17 mouse cellular contexts compared by ENCODE assay signal in genomic region chr6:47904361-47904760, GRCm38 (mm10). TPM values are rescaled to one million over a fixed set of nuclear protein-coding genes. Genes with fewer than 3 reads are reported as not detected.
DNase-seq lines count a peak whose midpoint lies in the region; ATAC-seq and TF ChIP-seq lines count a peak whose summit lies in the region.
"Had no signal": no experiment of that assay in that cellular context is flagged by ENCODE, and none has a peak within 500 bp of the region (broad histone marks: within the 10 kb centered on the region; RNA-seq: fewer than 3 reads in every experiment).

No protein-coding gene starts in this region.

- WGBS in heart, embryonic 11.5 days (ENCODE audit: insufficient replicate concordance), result 40% methylated on average over 19 of the region's 19 CpGs
- 24% methylated on average over 19 of the region's 19 CpGs for WGBS in midbrain, embryonic 10.5 days
- 33% methylated on average over 19 of the region's 19 CpGs for WGBS in midbrain, embryonic 13.5 days
- WGBS in limb, embryonic 10.5 days, result 19% methylated on average over 19 of the region's 19 CpGs
- WGBS in cerebellum, adult 2 months, result 79% methylated on average over 19 of the region's 19 CpGs

- no peak for TF ChIP-seq POLR2A in cerebellum, adult 2 months (IDR thresholded peaks at IDR 0.05; ENCODE audit: borderline replicate concordance, insufficient read depth, low read length)

- no peaks in the 10 kb centered on the region for H3K4me1 ChIP-seq in heart, embryonic 11.5 days (ENCODE audit: control insufficient read depth, insufficient read depth, low read length)
- H3K4me1 ChIP-seq in midbrain, embryonic 10.5 days, result peaks cover 7% of the 10 kb centered on the region
- no peaks in the 10 kb centered on the region for H3K4me1 ChIP-seq in midbrain, embryonic 13.5 days (replicated peaks)
- H3K4me1 ChIP-seq in limb, embryonic 10.5 days, result peaks cover 7% of the 10 kb centered on the region
- H3K4me1 ChIP-seq in cerebellum, adult 2 months (ENCODE audit: control insufficient read depth, insufficient read depth, low read length), result peaks cover 4% of the 10 kb centered on the region
- H3K4me1 ChIP-seq: neural tube, embryonic 13.5 days had no signal

- no peak for TF ChIP-seq CTCF in cerebellum, adult 2 months (IDR thresholded peaks at IDR 0.05; ENCODE audit: borderline replicate concordance, insufficient read depth, low read depth, low read length)

- peak; percentile 8 for DNase-seq in embryo, embryonic 10.5 days (ENCODE audit: low spot score)
- DNase-seq in embryo, embryonic 10 days (ENCODE audit: low spot score), result no peak
- no peak for DNase-seq in heart, adult 18-20 months
- DNase-seq in midbrain, embryonic 10.5 days (ENCODE audit: low spot score), result no peak
- DNase-seq in limb, embryonic 10.5 days (ENCODE audit: low spot score), result peak; percentile 37
- DNase-seq in cerebellum, adult 2 months, result no peak
- DNase-seq: gastrocnemius, adult 2 months; kidney, adult 8-10 months; kidney, postnatal 14 days; lung, postnatal 10 days; right cerebral cortex, postnatal 14 days had no signal

- peak overlapping the region; percentile 30 for H3K4me3 ChIP-seq in heart, embryonic 11.5 days (ENCODE audit: low read depth, low read length)
- H3K4me3 ChIP-seq in midbrain, embryonic 10.5 days, result peak overlapping the region; percentile 29
- no peak overlapping the region for H3K4me3 ChIP-seq in midbrain, embryonic 13.5 days (replicated peaks)
- H3K4me3 ChIP-seq in limb, embryonic 10.5 days, result peak overlapping the region; percentile 21; the same call in 1 of the 2 replicates
- no peak overlapping the region for H3K4me3 ChIP-seq in cerebellum, adult 2 months (replicated peaks; ENCODE audit: insufficient read depth, low read depth, low read length)
- H3K4me3 ChIP-seq: gastrocnemius, adult 2 months; left cerebral cortex, adult 2 months; neural tube, embryonic 13.5 days had no signal

- H3K27me3 ChIP-seq in heart, embryonic 11.5 days (ENCODE audit: control insufficient read depth, insufficient read depth, low read length), result peaks cover 36% of the 10 kb centered on the region
- peaks cover 43% of the 10 kb centered on the region for H3K27me3 ChIP-seq in midbrain, embryonic 10.5 days (ENCODE audit: low read depth, poor library complexity, severe bottlenecking)
- H3K27me3 ChIP-seq in midbrain, embryonic 13.5 days, result peaks cover 16% of the 10 kb centered on the region
- peaks cover 45% of the 10 kb centered on the region for H3K27me3 ChIP-seq in limb, embryonic 10.5 days (ENCODE audit: low read depth, poor library complexity, severe bottlenecking)
- H3K27me3 ChIP-seq in cerebellum, adult 2 months (ENCODE audit: control insufficient read depth, insufficient read depth, low read length), result no peaks in the 10 kb centered on the region

- H3K9me3 ChIP-seq in heart, embryonic 11.5 days (replicated peaks; ENCODE audit: control insufficient read depth, low read length), result peaks cover 2% of the 10 kb centered on the region
- H3K9me3 ChIP-seq in midbrain, embryonic 10.5 days (replicated peaks), result no peaks in the 10 kb centered on the region; the same call in 1 of the 2 replicates
- H3K9me3 ChIP-seq in midbrain, embryonic 13.5 days, result no peaks in the 10 kb centered on the region
- H3K9me3 ChIP-seq in limb, embryonic 10.5 days (replicated peaks), result no peaks in the 10 kb centered on the region; the same call in 1 of the 2 replicates
- H3K9me3 ChIP-seq: neural tube, embryonic 13.5 days had no signal

- H3K4me2 ChIP-seq in heart, embryonic 11.5 days, result peak overlapping the region; percentile 55
- no peak overlapping the region for H3K4me2 ChIP-seq in midbrain, embryonic 13.5 days (replicated peaks)
- H3K4me2 ChIP-seq: neural tube, embryonic 13.5 days had no signal

- peaks cover 40% of the 10 kb centered on the region for H3K36me3 ChIP-seq in heart, embryonic 11.5 days (ENCODE audit: control insufficient read depth, insufficient read depth, low read length)
- H3K36me3 ChIP-seq in midbrain, embryonic 10.5 days, result peaks cover 93% of the 10 kb centered on the region
- H3K36me3 ChIP-seq in midbrain, embryonic 13.5 days, result peaks cover 83% of the 10 kb centered on the region
- peaks cover 87% of the 10 kb centered on the region for H3K36me3 ChIP-seq in limb, embryonic 10.5 days

- no peak overlapping the region for H3K27ac ChIP-seq in heart, embryonic 11.5 days (ENCODE audit: low read depth, low read length)
- H3K27ac ChIP-seq in midbrain, embryonic 10.5 days (replicated peaks), result no peak overlapping the region
- no peak overlapping the region for H3K27ac ChIP-seq in midbrain, embryonic 13.5 days
- no peak overlapping the region for H3K27ac ChIP-seq in limb, embryonic 10.5 days
- no peak overlapping the region for H3K27ac ChIP-seq in cerebellum, adult 2 months (ENCODE audit: insufficient read depth, low read length)
- H3K27ac ChIP-seq: gastrocnemius, adult 2 months; left cerebral cortex, adult 2 months; neural tube, embryonic 13.5 days had no signal

- H3K9ac ChIP-seq in heart, embryonic 11.5 days (ENCODE audit: low read depth, low read length), result no peak overlapping the region
- no peak overlapping the region for H3K9ac ChIP-seq in midbrain, embryonic 13.5 days (replicated peaks)
- H3K9ac ChIP-seq: liver, postnatal 0 days; neural tube, embryonic 13.5 days had no signal

- no peak for ATAC-seq in heart, embryonic 11.5 days (replicated peaks; ENCODE audit: insufficient number of reproducible peaks, low FRiP score, low TSS enrichment)
- no peak for ATAC-seq in midbrain, embryonic 13.5 days
- ATAC-seq: activated CD4-positive, CD25-positive, alpha-beta regulatory T cell, adult 4 months had no signal

RNA-seq across cellular contexts. Expression of gene Zfp212, which starts 15.9 kb away (rescaled TPM):
- polyA plus RNA-seq in heart, embryonic 11.5 days (2014; fragmentation: Nextera tagmentation; extraction: Ambion mirVana), result 6.9 and 7.7 TPM in 2 replicates
- 1 to 10 TPM; 7.4 to 8.8 TPM for total RNA-seq in heart, adult 18-20 months (2021)
- polyA plus RNA-seq in midbrain, embryonic 10.5 days (2016; fragmentation: Nextera tagmentation; extraction: Ambion mirVana), result 21.6 and 22.6 TPM in 2 replicates
- polyA plus RNA-seq in midbrain, embryonic 13.5 days (2015; fragmentation: Nextera tagmentation; extraction: Ambion mirVana), result 21.0 and 22.2 TPM in 2 replicates
- 17.8 and 19.7 TPM in 2 replicates for polyA plus RNA-seq in limb, embryonic 10.5 days (2016; fragmentation: Nextera tagmentation; extraction: Ambion mirVana)
- polyA plus RNA-seq in cerebellum, adult 2 months (2012; rRNA removed), result 17.2 and 19.0 TPM in 2 replicates

RNA-seq across cellular contexts. Expression of gene Zfp282, which starts 27.4 kb away (rescaled TPM):
- polyA plus RNA-seq in heart, embryonic 11.5 days (2014; fragmentation: Nextera tagmentation; extraction: Ambion mirVana), result 6.0 and 6.8 TPM in 2 replicates
- total RNA-seq in heart, adult 18-20 months (2021), result 1 to 10 TPM; 4.4 to 4.5 TPM
- 16.3 and 19.4 TPM in 2 replicates for polyA plus RNA-seq in midbrain, embryonic 10.5 days (2016; fragmentation: Nextera tagmentation; extraction: Ambion mirVana)
- polyA plus RNA-seq in midbrain, embryonic 13.5 days (2015; fragmentation: Nextera tagmentation; extraction: Ambion mirVana), result 20.4 and 25.9 TPM in 2 replicates
- 16.8 and 20.9 TPM in 2 replicates for polyA plus RNA-seq in limb, embryonic 10.5 days (2016; fragmentation: Nextera tagmentation; extraction: Ambion mirVana)
- 14.0 and 16.6 TPM in 2 replicates for polyA plus RNA-seq in cerebellum, adult 2 months (2012; rRNA removed)

RNA-seq across cellular contexts. Expression of gene Zfp956, which starts 48.8 kb away (rescaled TPM):
- 2.5 and 2.9 TPM in 2 replicates for polyA plus RNA-seq in heart, embryonic 11.5 days (2014; fragmentation: Nextera tagmentation; extraction: Ambion mirVana)
- total RNA-seq in heart, adult 18-20 months (2021), result 1 to 10 TPM; 1.6 to 1.9 TPM
- 6.8 and 7.5 TPM in 2 replicates for polyA plus RNA-seq in midbrain, embryonic 10.5 days (2016; fragmentation: Nextera tagmentation; extraction: Ambion mirVana)
- 13.9 and 14.6 TPM in 2 replicates for polyA plus RNA-seq in midbrain, embryonic 13.5 days (2015; fragmentation: Nextera tagmentation; extraction: Ambion mirVana)
- 7.4 and 9.7 TPM in 2 replicates for polyA plus RNA-seq in limb, embryonic 10.5 days (2016; fragmentation: Nextera tagmentation; extraction: Ambion mirVana)
- polyA plus RNA-seq in cerebellum, adult 2 months (2012; rRNA removed), result 34.4 and 35.1 TPM in 2 replicates

Comparison
In these comparisons a context has a peak if more than half of its experiments do, and no peak if none do; other contexts are left out.
1. DNase-seq: peak in embryo, embryonic 10.5 days (single experiment) and limb, embryonic 10.5 days (single experiment); none in embryo, embryonic 10 days (single experiment), heart, adult 18-20 months (0 of 2), midbrain, embryonic 10.5 days (single experiment) and cerebellum, adult 2 months (0 of 2).
2. H3K4me3 ChIP-seq: peak in heart, embryonic 11.5 days (single experiment), midbrain, embryonic 10.5 days (single experiment) and limb, embryonic 10.5 days (single experiment); none in midbrain, embryonic 13.5 days (single experiment) and cerebellum, adult 2 months (single experiment).